Mouse (Mus musculus) CH12.LX (cell line): ENCODE data around the gene Pde4d. TPM values are rescaled to one million over a fixed set of nuclear protein-coding genes. Genes with fewer than 3 reads are reported as not detected.

ENCODE experiments used
- DNase-seq: peaks from one replicate; pipeline ENCODE4 v3.0.0-alpha.2; 2013; ENCODE audit errors: extremely low read depth
- H3K27ac ChIP-seq: 2 replicates; pipeline ENCODE4 v1.5.1; 2012; ENCODE audit warnings: low read depth, mild to moderate bottlenecking, control low read depth, moderate library complexity; ENCODE audit not compliant: insufficient read depth
- H3K27me3 ChIP-seq: replicated peaks from 2 replicates; pipeline ENCODE3; 2012; ENCODE audit warnings: inconsistent platforms
- H3K36me3 ChIP-seq, 2 experiments: replicated peaks in 1 of 2; 2 replicates each; pipeline versions ENCODE3 to v1.6.1; 2012; ENCODE audit warnings: inconsistent platforms in 1 of 2, low read length in 1 of 2, mild to moderate bottlenecking in 1 of 2, mixed read lengths in 1 of 2, moderate library complexity in 1 of 2; ENCODE audit not compliant: control insufficient read depth in 1 of 2, insufficient read depth in 1 of 2
- H3K4me1 ChIP-seq, 2 experiments: 2 replicates each; pipeline ENCODE4 v1.6.1; 2012; ENCODE audit warnings: inconsistent platforms in 1 of 2, moderate library complexity in 1 of 2; ENCODE audit not compliant: insufficient read depth in 2 of 2, control insufficient read depth in 1 of 2
- H3K4me2 ChIP-seq: 2 replicates; pipeline ENCODE4 v1.6.1; 2012; ENCODE audit warnings: low read depth, mild to moderate bottlenecking, control low read depth; ENCODE audit not compliant: poor library complexity, insufficient read depth, severe bottlenecking
- H3K4me3 ChIP-seq, 3 experiments: fragments of 150-350 bp in 1 of 3; sonication (generic) in 1 of 3; replicated peaks in 1 of 3; 2 replicates each; pipeline versions ENCODE3 to v1.5.1; 2011 to 2012; ENCODE audit warnings: low read depth in 2 of 3, low read length in 2 of 3, mild to moderate bottlenecking in 2 of 3, moderate library complexity in 2 of 3, control low read depth in 1 of 3, improper control_type of control experiment in 1 of 3, inconsistent platforms in 1 of 3, mixed read lengths in 1 of 3; ENCODE audit not compliant: poor library complexity in 1 of 3
- H3K79me2 ChIP-seq: replicated peaks from 2 replicates; pipeline ENCODE4 v1.6.1; 2012; ENCODE audit warnings: mild to moderate bottlenecking, moderate library complexity; ENCODE audit not compliant: control insufficient read depth, poor library complexity, insufficient read depth, severe bottlenecking; ENCODE audit errors: extremely low read depth
- H3K9ac ChIP-seq: 2 replicates; pipeline ENCODE4 v1.6.1; 2012; ENCODE audit warnings: low read depth, mild to moderate bottlenecking, control low read depth, moderate library complexity; ENCODE audit not compliant: insufficient read depth
- H3K9me3 ChIP-seq: replicated peaks from 2 replicates; pipeline ENCODE3; 2012; ENCODE audit warnings: low read length, inconsistent platforms, mixed read lengths
- BHLHE40 ChIP-seq: IDR thresholded peaks from 2 replicates; pipeline ENCODE4 v1.6.1; 2011; ENCODE audit warnings: mild to moderate bottlenecking, low read depth, low read length, improper control_type of control experiment
- CHD2 ChIP-seq: IDR thresholded peaks from 2 replicates; pipeline ENCODE4 v1.6.1; 2011; ENCODE audit warnings: low read length, improper control_type of control experiment
- CTCF ChIP-seq, 2 experiments: IDR thresholded peaks in 1 of 2; conservative IDR thresholded peaks in 1 of 2; 2 replicates each; pipeline ENCODE4 v1.5.1; 2011 to 2012; ENCODE audit warnings: low read depth in 2 of 2, low read length in 2 of 2, improper control_type of control experiment in 1 of 2, inconsistent platforms in 1 of 2, mild to moderate bottlenecking in 1 of 2, moderate library complexity in 1 of 2
- E2F4 ChIP-seq: IDR thresholded peaks from 2 replicates; pipeline ENCODE4 v1.6.1; 2011; ENCODE audit warnings: low read depth, low read length, improper control_type of control experiment; ENCODE audit not compliant: insufficient replicate concordance
- ELF1 ChIP-seq: IDR thresholded peaks from 2 replicates; pipeline ENCODE4 v1.6.1; 2014; ENCODE audit warnings: low read depth, mild to moderate bottlenecking, inconsistent platforms, low read length, improper control_type of control experiment
- HCFC1 ChIP-seq: IDR thresholded peaks from 2 replicates; pipeline ENCODE4 v1.6.1; 2012; ENCODE audit warnings: low read depth, mild to moderate bottlenecking, inconsistent platforms, low read length, improper control_type of control experiment
- JUN ChIP-seq: IDR thresholded peaks from 2 replicates; pipeline ENCODE4 v1.6.1; 2011; ENCODE audit warnings: low read depth, mild to moderate bottlenecking, low read length, improper control_type of control experiment, moderate library complexity; ENCODE audit not compliant: insufficient read depth
- JUND ChIP-seq: conservative IDR thresholded peaks from 2 replicates; pipeline ENCODE4 v1.6.1; 2011; ENCODE audit warnings: low read depth, low read length, improper control_type of control experiment
- KAT2A ChIP-seq: IDR thresholded peaks from 2 replicates; pipeline ENCODE4 v1.6.1; 2012; ENCODE audit warnings: low read length, improper control_type of control experiment, inconsistent platforms; ENCODE audit not compliant: insufficient replicate concordance
- MAFK ChIP-seq: IDR thresholded peaks from 2 replicates; pipeline ENCODE4 v1.6.1; 2011; ENCODE audit warnings: low read length, improper control_type of control experiment; ENCODE audit not compliant: insufficient replicate concordance
- MAZ ChIP-seq: IDR thresholded peaks from 2 replicates; pipeline ENCODE4 v1.6.1; 2012; ENCODE audit warnings: low read depth, mild to moderate bottlenecking, inconsistent platforms, low read length, improper control_type of control experiment, moderate library complexity
- MEF2A ChIP-seq: IDR thresholded peaks from 2 replicates; pipeline ENCODE4 v1.6.1; 2014; ENCODE audit warnings: low read depth, mild to moderate bottlenecking, inconsistent platforms, low read length, improper control_type of control experiment, borderline replicate concordance
- MYC ChIP-seq: IDR thresholded peaks from 2 replicates; pipeline ENCODE4 v1.6.1; 2011; ENCODE audit warnings: low read depth, mild to moderate bottlenecking, improper control_type of control experiment, low read length
- NELFE ChIP-seq: IDR thresholded peaks from 2 replicates; pipeline ENCODE4 v1.6.1; 2011; ENCODE audit warnings: low read depth, low read length, improper control_type of control experiment
- POLR2AphosphoS2 ChIP-seq: IDR thresholded peaks from 2 replicates; pipeline ENCODE4 v1.6.1; 2011; ENCODE audit warnings: low read depth, low read length, improper control_type of control experiment
- RAD21 ChIP-seq: IDR thresholded peaks from 2 replicates; pipeline ENCODE4 v1.6.1; 2011; ENCODE audit warnings: low read depth, mild to moderate bottlenecking, low read length, improper control_type of control experiment, moderate library complexity
- SIN3A ChIP-seq: IDR thresholded peaks from 2 replicates; pipeline ENCODE4 v1.6.1; 2012; ENCODE audit warnings: low read length, improper control_type of control experiment, inconsistent platforms
- SMC3 ChIP-seq: IDR thresholded peaks from 2 replicates; pipeline ENCODE4 v1.6.1; 2011; ENCODE audit warnings: low read depth, low read length, improper control_type of control experiment
- USF1 ChIP-seq: IDR thresholded peaks from 2 replicates; pipeline ENCODE4 v1.6.1; 2014; ENCODE audit warnings: low read depth, mild to moderate bottlenecking, inconsistent platforms, low read length, improper control_type of control experiment
- USF2 ChIP-seq: conservative IDR thresholded peaks from 2 replicates; pipeline ENCODE4 v1.6.1; 2011; ENCODE audit warnings: low read depth, low read length, improper control_type of control experiment
- ZC3H11A ChIP-seq: IDR thresholded peaks from 2 replicates; pipeline ENCODE4 v1.6.1; 2012; ENCODE audit warnings: low read depth, mild to moderate bottlenecking, inconsistent platforms, low read length, improper control_type of control experiment
- ZKSCAN1 ChIP-seq: IDR thresholded peaks from 2 replicates; pipeline ENCODE4 v1.6.1; 2012; ENCODE audit warnings: low read depth, inconsistent platforms, low read length, improper control_type of control experiment, borderline replicate concordance
- ZMIZ1 ChIP-seq: IDR thresholded peaks from 2 replicates; pipeline ENCODE4 v1.6.1; 2012; ENCODE audit warnings: low read depth, mild to moderate bottlenecking, inconsistent platforms, low read length, improper control_type of control experiment
- ZNF384 ChIP-seq: IDR thresholded peaks from 2 replicates; pipeline ENCODE4 v1.6.1; 2012; ENCODE audit warnings: low read depth, low read length, improper control_type of control experiment, inconsistent platforms
- dilution Hi-C: fragments of 300-500 bp; cut with MboI; formaldehyde crosslinking; loops from 2 replicates; pipeline ENCODE4 v1.14.3; 2020; ENCODE audit warnings: low sequenced_read_pairs; ENCODE audit not compliant: extremely low pct_unique_long_range_greater_than_20kb, extremely low pct_ligation_motif_present
- in situ Hi-C: fragments of 300-500 bp; cut with MboI; formaldehyde crosslinking; loops from 3 replicates; pipeline ENCODE4 v1.14.3; 2019; ENCODE audit warnings: low sequenced_read_pairs, low pct_ligation_motif_present, low pct_unique_long_range_greater_than_20kb, mixed read lengths
- polyA plus RNA-seq: library from polyadenylated mRNA; unstranded; fragments of >175 nt; gene quantifications from 2 replicates; pipeline ENCODE4 v1.2.1, GENCODE M21; 2012; ENCODE audit warnings: low read depth; ENCODE audit not compliant: insufficient read length
- total RNA-seq, 2 experiments: library from RNA; depleted of rRNA; stranded (reverse); fragments of 300-350 nt in 1 of 2; fragments of >200 nt in 1 of 2; gene quantifications; 2 replicates each; pipeline ENCODE4 v1.2.3; 2012 to 2014

Gene Pde4d
- total and polyA plus RNA-seq, 3 experiments: not detected

DNA sequence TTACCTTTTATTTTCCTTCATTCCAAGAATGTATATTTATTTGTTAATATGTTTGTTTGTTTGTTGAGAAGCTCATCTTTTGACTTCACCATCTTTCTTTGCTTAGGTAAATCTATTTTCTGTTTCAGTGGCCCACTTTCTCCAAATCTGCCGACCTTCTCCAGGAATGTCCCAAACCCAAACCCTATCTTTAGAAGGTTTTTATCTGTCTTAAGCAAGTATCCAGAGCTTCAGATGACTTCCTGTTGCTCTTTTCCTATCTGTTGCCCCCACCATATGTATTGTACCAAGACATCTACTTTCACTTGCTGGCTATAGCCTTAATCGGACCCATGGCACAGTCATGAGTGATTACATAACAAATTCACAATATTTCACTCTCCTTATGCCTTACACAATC is 1238.4 kb downstream of the Pde4d start:
- in situ Hi-C loops (no loop called here), dilution Hi-C loops (no loop called here)
- no peak overlapping the region for H3K27ac ChIP-seq
- H3K9me3 ChIP-seq: peaks cover 44% of the 10 kb centered on the region
- no peaks in the 10 kb centered on the region for H3K79me2 ChIP-seq
- no peak overlapping the region for H3K9ac ChIP-seq
- no peaks in the 10 kb centered on the region for H3K36me3 ChIP-seq
- H3K4me3 ChIP-seq: no peak overlapping the region
- no peak overlapping the region for H3K4me2 ChIP-seq
- no peaks in the 10 kb centered on the region for H3K4me1 ChIP-seq
- no peak for DNase-seq
- H3K27me3 ChIP-seq: no peaks in the 10 kb centered on the region
- TF ChIP-seq HCFC1 (no peak), E2F4 (no peak), SIN3A (no peak), ZKSCAN1 (no peak), MAZ (no peak), CTCF (conservative IDR thresholded peaks at IDR 0.05 in 1 of 2, IDR thresholded peaks at IDR 0.05 in 1 of 2; ENCODE audit: low read depth in 2 of 2, low read length in 2 of 2) (no peak), ELF1 (no peak), CHD2 (no peak), ZC3H11A (no peak), KAT2A (no peak), USF1 (no peak)

DNA sequence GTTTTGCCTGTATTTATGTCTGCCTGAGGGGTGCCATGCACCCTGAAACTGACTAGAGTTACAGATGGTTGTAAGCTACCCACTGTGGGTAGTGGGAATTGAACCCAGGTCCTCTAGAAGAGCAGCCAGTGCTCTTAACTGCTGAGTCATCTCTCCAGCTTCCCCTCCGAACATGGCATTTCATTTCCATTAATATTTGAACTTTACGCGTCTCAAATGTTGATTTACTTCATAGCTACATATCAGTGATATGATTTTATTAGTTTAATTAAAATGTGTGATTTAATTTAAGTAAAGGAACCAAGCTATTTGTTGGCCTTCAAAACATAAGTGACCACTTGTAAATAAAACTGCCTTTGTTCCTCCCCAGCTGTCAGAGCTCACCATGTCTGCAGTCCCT is 1239.4 kb downstream of the Pde4d start:
- dilution Hi-C loops (no loop called here), in situ Hi-C loops (no loop called here)
- no peaks in the 10 kb centered on the region for H3K4me1 ChIP-seq
- no peak overlapping the region for H3K9ac ChIP-seq
- TF ChIP-seq JUN: no peak
- TF ChIP-seq CHD2: no peak
- TF ChIP-seq RAD21: no peak
- TF ChIP-seq NELFE: no peak
- TF ChIP-seq E2F4: no peak
- no peak for TF ChIP-seq USF2
- no peaks in the 10 kb centered on the region for H3K79me2 ChIP-seq
- H3K4me3 ChIP-seq: no peak overlapping the region
- DNase-seq: no peak
- no peaks in the 10 kb centered on the region for H3K36me3 ChIP-seq
- H3K9me3 ChIP-seq: peaks cover 45% of the 10 kb centered on the region
- no peak overlapping the region for H3K4me2 ChIP-seq
- H3K27me3 ChIP-seq: no peaks in the 10 kb centered on the region
- H3K27ac ChIP-seq: no peak overlapping the region

DNA sequence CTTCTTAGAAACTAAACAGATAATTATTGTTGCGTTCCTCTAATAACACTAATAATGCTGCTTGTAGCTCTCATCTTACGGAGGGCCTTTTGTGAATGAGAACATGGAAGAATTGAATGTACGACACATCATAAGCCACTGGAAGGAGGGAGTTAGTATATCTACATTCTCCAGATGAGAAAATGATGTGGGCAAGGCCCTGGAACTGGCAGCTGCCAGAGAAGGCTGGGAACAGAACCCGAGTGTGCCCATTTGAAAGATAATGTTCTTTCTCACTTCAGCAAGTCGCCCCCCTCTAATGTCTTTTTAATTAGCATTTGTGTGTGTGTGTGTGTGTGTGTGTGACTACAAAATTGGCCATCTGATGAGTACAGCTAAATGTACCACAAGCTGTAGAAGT is 1240.8 kb downstream of the Pde4d start:
- no peak overlapping the region for H3K4me3 ChIP-seq
- no peak for DNase-seq
- peaks cover 46% of the 10 kb centered on the region for H3K9me3 ChIP-seq
- dilution Hi-C loops: no loop called here
- H3K36me3 ChIP-seq: no peaks in the 10 kb centered on the region
- TF ChIP-seq MYC: no peak
- no peak for TF ChIP-seq E2F4
- no peak for TF ChIP-seq MAFK
- no peak for TF ChIP-seq MEF2A
- no peak for TF ChIP-seq RAD21
- TF ChIP-seq POLR2AphosphoS2: no peak
- TF ChIP-seq BHLHE40: no peak
- TF ChIP-seq JUND: no peak
- no peak for TF ChIP-seq NELFE
- no peak for TF ChIP-seq ZNF384
- TF ChIP-seq SIN3A: no peak
- TF ChIP-seq ZMIZ1: no peak
- TF ChIP-seq ZC3H11A: no peak
- TF ChIP-seq SMC3: no peak
- no peak for TF ChIP-seq MAZ
- no peak for TF ChIP-seq ELF1
- TF ChIP-seq, all 38 proteins: peak for 0
- Histone ChIP-seq H3K27ac (no peak overlapping the region), H3K79me2 (no peaks in the 10 kb centered on the region), H3K9ac (no peak overlapping the region), H3K27me3 (no peaks in the 10 kb centered on the region), H3K4me2 (no peak overlapping the region), H3K4me1 (no peaks in the 10 kb centered on the region)
- in situ Hi-C loops: no loop called here
